In genomic region chr15:59261380-59261779, GRCm38 (mm10) we compare ENCODE assay signal across 22 mouse cellular contexts.
DNase-seq lines count a peak whose midpoint lies in the region; ATAC-seq and TF ChIP-seq lines count a peak whose summit lies in the region.
"Had no signal": no experiment of that assay in that cellular context is flagged by ENCODE, and none has a peak within 500 bp of the region (broad histone marks: within the 10 kb centered on the region; RNA-seq: fewer than 3 reads in every experiment).

No protein-coding gene starts in this region.

- no peak overlapping the region for H3K9ac ChIP-seq in kidney, embryonic 14.5 days (ENCODE audit: low read depth, low read length)
- no peak overlapping the region for H3K9ac ChIP-seq in liver, embryonic 16.5 days (ENCODE audit: low read depth, low read length)
- no peak overlapping the region for H3K9ac ChIP-seq in intestine, embryonic 15.5 days
- H3K9ac ChIP-seq: embryonic facial prominence, embryonic 13.5 days; heart, embryonic 15.5 days; hindbrain, embryonic 13.5 days had no signal

- TF ChIP-seq CTCF in kidney, adult 2 months (conservative IDR thresholded peaks at IDR 0.05; ENCODE audit: insufficient read depth, insufficient read length, low read depth, low read length) = no peak

- no peak overlapping the region for H3K27ac ChIP-seq in kidney, adult 2 months (ENCODE audit: insufficient read depth, low read depth, low read length)
- H3K27ac ChIP-seq in kidney, embryonic 14.5 days (ENCODE audit: low read depth, low read length) = no peak overlapping the region
- no peak overlapping the region for H3K27ac ChIP-seq in liver, embryonic 16.5 days (ENCODE audit: low read length)
- H3K27ac ChIP-seq in intestine, embryonic 15.5 days = no peak overlapping the region
- H3K27ac ChIP-seq: embryonic facial prominence, embryonic 13.5 days; heart, adult 2 months; heart, embryonic 15.5 days; hindbrain, embryonic 13.5 days had no signal

- no peak for TF ChIP-seq POLR2A in kidney, adult 2 months (IDR thresholded peaks at IDR 0.05; ENCODE audit: low read depth, low read length)

- DNase-seq in kidney, adult 2 months = peak; percentile 78
- peak; percentile 57 to 61 for DNase-seq in kidney, adult 8-10 months
- peak; percentile 44 for DNase-seq in kidney, postnatal 10 days
- DNase-seq in ovary, postnatal 36 days (ENCODE audit: low spot score) = no peak
- DNase-seq: adrenal gland, postnatal 14 days; cerebellum, adult 11-12 months; cerebellum, adult 9-10 months; cerebellum, postnatal 36 days; gastrocnemius, postnatal 36 days; heart, adult 2 months; heart, postnatal 14 days had no signal

- 42% methylated on average over 1 of the region's 1 CpGs for WGBS in kidney, adult 2 months
- WGBS in kidney, embryonic 14.5 days = 57% methylated on average over 1 of the region's 1 CpGs
- 32% methylated on average over 1 of the region's 1 CpGs for WGBS in liver, embryonic 16.5 days (ENCODE audit: insufficient replicate concordance)
- 63% methylated on average over 1 of the region's 1 CpGs for WGBS in intestine, embryonic 15.5 days

- no peaks in the 10 kb centered on the region for H3K9me3 ChIP-seq in kidney, embryonic 14.5 days (ENCODE audit: control insufficient read depth, low read length)
- H3K9me3 ChIP-seq in liver, embryonic 16.5 days (replicated peaks; ENCODE audit: control insufficient read depth, low read length) = no peaks in the 10 kb centered on the region
- H3K9me3 ChIP-seq in intestine, embryonic 15.5 days = no peaks in the 10 kb centered on the region
- H3K9me3 ChIP-seq: embryonic facial prominence, embryonic 13.5 days; heart, embryonic 15.5 days; hindbrain, embryonic 13.5 days had no signal

- no peak for ATAC-seq in kidney, embryonic 14.5 days (ENCODE audit: low FRiP score, low TSS enrichment)
- ATAC-seq in liver, embryonic 16.5 days (ENCODE audit: low read depth) = peak; percentile 87
- ATAC-seq in intestine, embryonic 15.5 days = no peak
- ATAC-seq: activated CD4-positive, CD25-positive, alpha-beta regulatory T cell, adult 4 months; forebrain, embryonic 14.5 days; Patski had no signal

- no peaks in the 10 kb centered on the region for H3K36me3 ChIP-seq in kidney, adult 2 months (ENCODE audit: control insufficient read depth, insufficient read depth, low read length)
- H3K36me3 ChIP-seq in kidney, embryonic 14.5 days (ENCODE audit: control insufficient read depth, insufficient read depth, low read length) = no peaks in the 10 kb centered on the region
- no peaks in the 10 kb centered on the region for H3K36me3 ChIP-seq in liver, embryonic 16.5 days (ENCODE audit: control insufficient read depth, insufficient read depth)
- no peaks in the 10 kb centered on the region for H3K36me3 ChIP-seq in intestine, embryonic 15.5 days
- H3K36me3 ChIP-seq: embryonic facial prominence, embryonic 13.5 days; heart, embryonic 15.5 days; hindbrain, embryonic 13.5 days had no signal

- H3K4me3 ChIP-seq in kidney, adult 2 months (ENCODE audit: insufficient read depth, low read depth, low read length) = no peak overlapping the region
- H3K4me3 ChIP-seq in kidney, embryonic 14.5 days (ENCODE audit: low read length) = no peak overlapping the region
- no peak overlapping the region for H3K4me3 ChIP-seq in liver, embryonic 16.5 days (ENCODE audit: low read depth, low read length)
- H3K4me3 ChIP-seq in intestine, embryonic 15.5 days (replicated peaks) = no peak overlapping the region
- H3K4me3 ChIP-seq: embryonic facial prominence, embryonic 13.5 days; heart, adult 2 months; heart, embryonic 15.5 days; hindbrain, embryonic 13.5 days had no signal

- peaks cover 5% of the 10 kb centered on the region; the same call in 1 of the 2 replicates for H3K4me1 ChIP-seq in kidney, adult 2 months (ENCODE audit: control insufficient read depth, insufficient read depth, low read length)
- no peaks in the 10 kb centered on the region for H3K4me1 ChIP-seq in kidney, embryonic 14.5 days (ENCODE audit: control insufficient read depth, insufficient read depth, low read length)
- peaks cover 3% of the 10 kb centered on the region for H3K4me1 ChIP-seq in liver, embryonic 16.5 days (ENCODE audit: control insufficient read depth, low read depth, low read length)
- H3K4me1 ChIP-seq in intestine, embryonic 15.5 days (replicated peaks) = peaks cover 9% of the 10 kb centered on the region; the same call in 1 of the 2 replicates
- H3K4me1 ChIP-seq: hindbrain, embryonic 13.5 days had no signal

- H3K4me2 ChIP-seq in kidney, embryonic 14.5 days (replicated peaks; ENCODE audit: low read depth, low read length) = no peak overlapping the region
- no peak overlapping the region for H3K4me2 ChIP-seq in liver, embryonic 16.5 days (ENCODE audit: low read depth, low read length)
- no peak overlapping the region for H3K4me2 ChIP-seq in intestine, embryonic 15.5 days (replicated peaks)
- H3K4me2 ChIP-seq: embryonic facial prominence, embryonic 13.5 days; heart, embryonic 11.5 days; heart, embryonic 15.5 days; hindbrain, embryonic 13.5 days had no signal

- H3K27me3 ChIP-seq in kidney, adult 2 months (replicated peaks; ENCODE audit: control insufficient read depth, insufficient read depth, low read length) = no peaks in the 10 kb centered on the region
- no peaks in the 10 kb centered on the region for H3K27me3 ChIP-seq in kidney, embryonic 14.5 days (ENCODE audit: control insufficient read depth, insufficient read depth, low read length)
- H3K27me3 ChIP-seq in liver, embryonic 16.5 days (ENCODE audit: control insufficient read depth, insufficient read depth, low read depth, low read length) = no peaks in the 10 kb centered on the region
- no peaks in the 10 kb centered on the region for H3K27me3 ChIP-seq in intestine, embryonic 15.5 days (replicated peaks)
- H3K27me3 ChIP-seq: CH12.LX; embryonic facial prominence, embryonic 13.5 days; heart, embryonic 15.5 days; hindbrain, embryonic 13.5 days had no signal
